Mouse (Mus musculus): ENCODE measurements around the gene Padi4.
A peak's percentile ranks its signal among the peaks of the same experiment; 100 is the strongest.

The Padi4 gene

GRCm38 (mm10) chr4:140787414-140787813 is 13.4 kb upstream of the Padi4 start:
- DNase-seq = peak; percentile 36

- no peak for DNase-seq
Observed at GRCm38 (mm10) chr4:140785217-140785616, 11.2 kb upstream of the Padi4 start.

GRCm38 (mm10) chr4:140784292-140784945 is 10.4 kb upstream of the Padi4 start:
- DNase-seq = no peak

GRCm38 (mm10) chr4:140782821-140783220 is 8.8 kb upstream of the Padi4 start:
- DNase-seq = no peak

- DNase-seq = no peak
Observed at GRCm38 (mm10) chr4:140780507-140780906, 6.5 kb upstream of the Padi4 start.

- no peak for DNase-seq
Observed at GRCm38 (mm10) chr4:140779803-140780397, 5.9 kb upstream of the Padi4 start.

- DNase-seq = no peak
Observed at GRCm38 (mm10) chr4:140776623-140777022, 2.6 kb upstream of the Padi4 start.

- no peak for DNase-seq
Observed at GRCm38 (mm10) chr4:140775876-140776275, 1.8 kb upstream of the Padi4 start.

- no peak for DNase-seq
Observed at GRCm38 (mm10) chr4:140774893-140775292, 857 bp upstream of the Padi4 start.

- DNase-seq = no peak
Observed at GRCm38 (mm10) chr4:140771091-140771490, 2.9 kb downstream of the Padi4 start.

- DNase-seq = no peak
Observed at GRCm38 (mm10) chr4:140770433-140770832, 3.6 kb downstream of the Padi4 start.

GRCm38 (mm10) chr4:140768973-140769372 is 5.1 kb downstream of the Padi4 start:
- DNase-seq = no peak

- DNase-seq = no peak
Observed at GRCm38 (mm10) chr4:140765936-140766335, 8.1 kb downstream of the Padi4 start.

GRCm38 (mm10) chr4:140763158-140763557 is 10.9 kb downstream of the Padi4 start:
- DNase-seq = peak; percentile 30

GRCm38 (mm10) chr4:140761601-140762000 is 12.4 kb downstream of the Padi4 start:
- DNase-seq = no peak

GRCm38 (mm10) chr4:140755811-140756210 is 18.2 kb downstream of the Padi4 start:
- DNase-seq = no peak

GRCm38 (mm10) chr4:140753366-140753765 is 20.7 kb downstream of the Padi4 start:
- no peak for DNase-seq

- DNase-seq = peak; percentile 44
Observed at GRCm38 (mm10) chr4:140750328-140750727, 23.7 kb downstream of the Padi4 start.

- no peak for DNase-seq
Observed at GRCm38 (mm10) chr4:140747978-140748377, 26.1 kb downstream of the Padi4 start.

GRCm38 (mm10) chr4:140744654-140745053 is 29.4 kb downstream of the Padi4 start:
- no peak for DNase-seq

- DNase-seq = no peak
Observed at GRCm38 (mm10) chr4:140743086-140743485, 30.9 kb downstream of the Padi4 start.

- no peak for DNase-seq
Observed at GRCm38 (mm10) chr4:140742543-140742942, 31.5 kb downstream of the Padi4 start, which contains the start of gene Padi6. Gene Padi6 (minus strand): TSS chr4:140742643.

- DNase-seq = no peak
Observed at GRCm38 (mm10) chr4:140741401-140741800, 32.6 kb downstream of the Padi4 start.

GRCm38 (mm10) chr4:140740655-140741054 is 33.4 kb downstream of the Padi4 start:
- DNase-seq = no peak

GRCm38 (mm10) chr4:140732871-140733270 is 41.2 kb downstream of the Padi4 start:
- DNase-seq = no peak

All from kidney, adult 11 months (tissue).